Mouse (Mus musculus) ES-E14 (cell line): ENCODE data around the gene Gm14391. TPM values are rescaled to one million over a fixed set of nuclear protein-coding genes. Genes with fewer than 3 reads are reported as not detected.
"Not testable (repeated sequence)": the region's sequence is repeated elsewhere in the genome, so short reads cannot be mapped to it uniquely, and the experiment has no call there.

Experiments used
- DNase-seq: peaks from one replicate; pipeline ENCODE4 v3.0.0-alpha.2; 2013; ENCODE audit warnings: low read depth, low spot score
- H3K27ac ChIP-seq: 2 replicates; pipeline ENCODE4 v1.5.1; 2012; ENCODE audit warnings: low read depth, mild to moderate bottlenecking, low read length, moderate library complexity, mixed read lengths; ENCODE audit not compliant: poor library complexity, insufficient read depth, severe bottlenecking
- H3K36me3 ChIP-seq: 2 replicates; pipeline ENCODE4 v1.6.1; 2012; ENCODE audit warnings: mild to moderate bottlenecking, low read length, moderate library complexity, mixed read lengths; ENCODE audit not compliant: control insufficient read depth, poor library complexity, insufficient read depth, severe bottlenecking
- H3K4me1 ChIP-seq, 2 experiments: fragments of 150-350 bp in 1 of 2; sonication (generic) in 1 of 2; 2 replicates each; pipeline ENCODE4 v1.6.1; 2012; ENCODE audit warnings: low read length in 2 of 2, mild to moderate bottlenecking in 1 of 2, mixed read lengths in 1 of 2; ENCODE audit not compliant: control insufficient read depth in 2 of 2, insufficient read depth in 2 of 2, poor library complexity in 1 of 2
- H3K4me3 ChIP-seq, 2 experiments: fragments of 150-350 bp in 1 of 2; sonication (generic) in 1 of 2; 2 replicates each; pipeline ENCODE4 v1.5.1; 2012; ENCODE audit warnings: low read length in 2 of 2, low read depth in 1 of 2, mild to moderate bottlenecking in 1 of 2, mixed read lengths in 1 of 2; ENCODE audit not compliant: insufficient read depth in 1 of 2, poor library complexity in 1 of 2, severe bottlenecking in 1 of 2
- H3K9ac ChIP-seq: 2 replicates; pipeline ENCODE4 v1.6.1; 2012; ENCODE audit warnings: low read depth, mild to moderate bottlenecking, low read length, mixed read lengths; ENCODE audit not compliant: poor library complexity, insufficient read depth, severe bottlenecking
- H3K9me3 ChIP-seq: fragments of 150-350 bp; sonication (generic); 2 replicates; pipeline ENCODE4 v1.6.1; 2012; ENCODE audit warnings: low read depth, mild to moderate bottlenecking, low read length; ENCODE audit not compliant: control insufficient read depth, insufficient read depth
- CHD2 ChIP-seq: IDR thresholded peaks from 2 replicates; pipeline ENCODE4 v1.6.1; 2014; ENCODE audit warnings: mild to moderate bottlenecking, low read depth, low read length, inconsistent platforms
- HCFC1 ChIP-seq: IDR thresholded peaks from 2 replicates; pipeline ENCODE4 v1.6.1; 2012; ENCODE audit warnings: low read length, inconsistent platforms, borderline replicate concordance; ENCODE audit not compliant: insufficient read depth
- MAFK ChIP-seq: IDR thresholded peaks from 2 replicates; pipeline ENCODE4 v1.6.1; 2014; ENCODE audit warnings: mild to moderate bottlenecking, low read depth, low read length, inconsistent platforms; ENCODE audit not compliant: insufficient read depth
- ZC3H11A ChIP-seq: IDR thresholded peaks from 2 replicates; pipeline ENCODE4 v1.6.1; 2012; ENCODE audit warnings: low read depth, mild to moderate bottlenecking, inconsistent platforms, low read length, borderline replicate concordance
- ZNF384 ChIP-seq: IDR thresholded peaks from 2 replicates; pipeline ENCODE4 v1.6.1; 2012; ENCODE audit warnings: low read depth, low read length, inconsistent platforms
- in situ Hi-C, 2 experiments: fragments of 600-800 bp; cut with MboI; formaldehyde crosslinking; loops; one replicate each; pipeline ENCODE4 v1.15.1; 2025; ENCODE audit warnings: low sequenced_read_pairs in 2 of 2, inconsistent platforms in 1 of 2; ENCODE audit not compliant: unreplicated experiment in 2 of 2
- total RNA-seq: library from RNA; depleted of rRNA; stranded (reverse); fragments of 300-350 nt; gene quantifications from 2 replicates; pipeline ENCODE4 v1.2.3, GENCODE M21; 2012

The Gm14391 gene
- total RNA-seq, 1 experiment, result 27.4 TPM

GRCm38 (mm10) chr2:175172123-175172522 is 34.6 kb downstream of the Gm14391 start:
- H3K27ac ChIP-seq, result no peak overlapping the region
- in situ Hi-C loops, result no loop called here
- no peak overlapping the region for H3K4me3 ChIP-seq
- peaks cover 1 to 3% of the 10 kb centered on the region in 2 experiments; a peak in 1 of 4 replicates for H3K4me1 ChIP-seq
- no peaks in the 10 kb centered on the region for H3K9me3 ChIP-seq
- H3K36me3 ChIP-seq, result no peaks in the 10 kb centered on the region; the same call in 1 of the 2 replicates
- no peak for TF ChIP-seq HCFC1
- no peak for TF ChIP-seq CHD2
- no peak for TF ChIP-seq MAFK
- no peak for TF ChIP-seq ZC3H11A
- TF ChIP-seq ZNF384, result no peak
- DNase-seq, result no peak
- H3K9ac ChIP-seq, result no peak overlapping the region

- in situ Hi-C loops, H3K9me3 ChIP-seq, H3K4me1 ChIP-seq, DNase-seq, H3K4me3 ChIP-seq, H3K9ac ChIP-seq, H3K36me3 ChIP-seq, H3K27ac ChIP-seq: not testable (repeated sequence)
These were observed 39.8 kb downstream of the Gm14391 start for GRCm38 (mm10) chr2:175166870-175167269.

- H3K9me3 ChIP-seq, DNase-seq, H3K27ac ChIP-seq, H3K36me3 ChIP-seq, H3K9ac ChIP-seq, H3K4me1 ChIP-seq, H3K4me3 ChIP-seq, in situ Hi-C loops: not testable (repeated sequence)
These were observed 41.6 kb downstream of the Gm14391 start for GRCm38 (mm10) chr2:175165110-175165509.

- H3K9ac ChIP-seq, DNase-seq, H3K4me1 ChIP-seq, H3K4me3 ChIP-seq, H3K36me3 ChIP-seq, H3K27ac ChIP-seq, H3K9me3 ChIP-seq, in situ Hi-C loops: not testable (repeated sequence)
These were observed 45.3 kb downstream of the Gm14391 start for GRCm38 (mm10) chr2:175161438-175161837.

- Histone ChIP-seq H3K4me1 (no peaks in the 10 kb centered on the region), H3K9ac (no peak overlapping the region), H3K9me3 (peaks cover 9% of the 10 kb centered on the region), H3K36me3 (no peaks in the 10 kb centered on the region; the same call in 1 of the 2 replicates), H3K27ac (no peak overlapping the region), H3K4me3 (no peak overlapping the region)
- TF ChIP-seq HCFC1 (no peak), MAFK (peak; percentile 74; the same call in 1 of the 2 replicates)
- DNase-seq, result no peak
- in situ Hi-C loops, result no loop called here
These were observed 48.1 kb downstream of the Gm14391 start for GRCm38 (mm10) chr2:175158642-175159041.
